Mouse (Mus musculus): ENCODE results near the gene Parp8.

DNA sequence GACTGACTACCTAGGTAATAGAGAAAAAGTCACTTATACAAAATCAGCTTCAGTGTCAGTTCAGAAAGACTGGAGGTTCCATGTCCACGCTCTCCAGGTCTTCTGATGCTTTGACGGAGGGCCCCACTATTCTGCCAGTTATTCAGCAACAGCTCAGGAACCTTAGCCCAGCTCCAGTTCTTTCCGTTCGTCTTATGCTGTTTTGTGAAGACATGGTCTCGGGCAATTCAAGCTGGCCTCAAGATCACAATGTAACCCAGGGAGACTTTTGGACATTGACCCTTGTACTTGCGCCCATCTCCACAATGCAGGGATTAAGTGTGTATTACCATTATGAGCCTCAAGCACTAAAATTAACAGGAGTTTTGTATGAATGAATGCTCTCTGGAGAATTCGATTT lies 84.6 kb downstream of the Parp8 start:
- no peak for TF ChIP-seq POLR2A (IDR thresholded peaks at IDR 0.05; ENCODE audit: low read depth, low read length)
- no peak for TF ChIP-seq CTCF (IDR thresholded peaks at IDR 0.05; ENCODE audit: extremely low read depth, insufficient read length, insufficient replicate concordance, low read depth, low read length)

Measured in small intestine, adult 2 months (tissue).